Comparison of ENCODE assay signal across 19 mouse cellular contexts in genomic region chr9:102261511-102261910, GRCm38 (mm10).
DNase-seq lines count a peak whose midpoint lies in the region; ATAC-seq and TF ChIP-seq lines count a peak whose summit lies in the region.
"Had no signal": no experiment of that assay in that cellular context is flagged by ENCODE, and none has a peak within 500 bp of the region (broad histone marks: within the 10 kb centered on the region; RNA-seq: fewer than 3 reads in every experiment).

No protein-coding gene starts in this region.

- TF ChIP-seq CTCF in midbrain, postnatal 0 days (IDR thresholded peaks at IDR 0.05): no peak

- 14% methylated on average over 9 of the region's 9 CpGs for WGBS in midbrain, embryonic 10.5 days
- WGBS in midbrain, postnatal 0 days: 10% methylated on average over 9 of the region's 9 CpGs
- WGBS in hindbrain, embryonic 11.5 days: 12% methylated on average over 9 of the region's 9 CpGs
- 4% methylated on average over 9 of the region's 9 CpGs for WGBS in midbrain, embryonic 13.5 days

- H3K4me3 ChIP-seq in midbrain, embryonic 10.5 days: peak overlapping the region; percentile 16; the same call in 1 of the 2 replicates
- H3K4me3 ChIP-seq in midbrain, postnatal 0 days (ENCODE audit: low read depth, low read length): no peak overlapping the region
- H3K4me3 ChIP-seq in hindbrain, embryonic 11.5 days (ENCODE audit: low read depth, low read length): no peak overlapping the region
- H3K4me3 ChIP-seq in midbrain, embryonic 13.5 days (replicated peaks): no peak overlapping the region

- no peak overlapping the region for H3K4me2 ChIP-seq in midbrain, postnatal 0 days (ENCODE audit: low read depth, low read length, poor library complexity, severe bottlenecking)
- 0 out of 2 replicates have a peak overlapping the region, but pooled peaks have one; percentile 2 for H3K4me2 ChIP-seq in hindbrain, embryonic 11.5 days (replicated peaks; ENCODE audit: low read depth, low read length)
- peak overlapping the region; percentile 25 for H3K4me2 ChIP-seq in midbrain, embryonic 13.5 days (replicated peaks)

- no peak overlapping the region for H3K9ac ChIP-seq in midbrain, postnatal 0 days (replicated peaks; ENCODE audit: low read length, poor library complexity, severe bottlenecking)
- H3K9ac ChIP-seq in hindbrain, embryonic 11.5 days (ENCODE audit: low read depth, low read length): no peak overlapping the region
- H3K9ac ChIP-seq in midbrain, embryonic 13.5 days (replicated peaks): no peak overlapping the region

- intact Hi-C loops in heart, postnatal 25 days (cut with DNase I): loop anchor here (10.0 kb wide), 1 partner anchor 587 kb away; no protein-coding TSS in a partner anchor

- peak overlapping the region; percentile 79 for H3K27ac ChIP-seq in midbrain, embryonic 10.5 days (replicated peaks)
- no peak overlapping the region for H3K27ac ChIP-seq in midbrain, postnatal 0 days (ENCODE audit: low read depth, low read length)
- H3K27ac ChIP-seq in hindbrain, embryonic 11.5 days (ENCODE audit: low read depth, low read length): 0 out of 2 replicates have a peak overlapping the region, but pooled peaks have one; percentile 48
- peak overlapping the region; percentile 71 for H3K27ac ChIP-seq in midbrain, embryonic 13.5 days

- H3K36me3 ChIP-seq in midbrain, embryonic 10.5 days: no peaks in the 10 kb centered on the region
- no peaks in the 10 kb centered on the region for H3K36me3 ChIP-seq in midbrain, postnatal 0 days (ENCODE audit: insufficient read depth, low read length)
- no peaks in the 10 kb centered on the region for H3K36me3 ChIP-seq in hindbrain, embryonic 11.5 days (ENCODE audit: control insufficient read depth, insufficient read depth, low read length)
- H3K36me3 ChIP-seq in midbrain, embryonic 13.5 days: no peaks in the 10 kb centered on the region

- DNase-seq in midbrain, embryonic 10.5 days (ENCODE audit: low spot score): peak; percentile 39
- DNase-seq in midbrain, postnatal 0 days (ENCODE audit: low spot score): no peak
- peak; percentile 41 for DNase-seq in hindbrain, embryonic 11.5 days (ENCODE audit: low spot score)
- no peak for DNase-seq in testis, postnatal 10 days (ENCODE audit: low spot score)
- DNase-seq in lung, postnatal 25 days (ENCODE audit: low spot score): no peak
- DNase-seq in heart, postnatal 25 days (ENCODE audit: low spot score): no peak
- DNase-seq in kidney, adult 18-20 months: no peak
- DNase-seq: cerebellum, adult 11 months; cerebellum, postnatal 25 days; gastrocnemius, postnatal 14 days; kidney, postnatal 14 days; layer of hippocampus, adult 9-11 months; liver; lung, adult 18-20 months; right cerebral cortex, postnatal 25 days; thymus, adult 18-20 months had no signal

- H3K9me3 ChIP-seq in midbrain, embryonic 10.5 days (replicated peaks): no peaks in the 10 kb centered on the region
- H3K9me3 ChIP-seq in midbrain, postnatal 0 days (ENCODE audit: low read length): no peaks in the 10 kb centered on the region
- no peaks in the 10 kb centered on the region for H3K9me3 ChIP-seq in hindbrain, embryonic 11.5 days (ENCODE audit: control insufficient read depth, low read length)
- no peaks in the 10 kb centered on the region for H3K9me3 ChIP-seq in midbrain, embryonic 13.5 days

- peaks cover 75% of the 10 kb centered on the region for H3K27me3 ChIP-seq in midbrain, embryonic 10.5 days (ENCODE audit: low read depth, poor library complexity, severe bottlenecking)
- no peaks in the 10 kb centered on the region for H3K27me3 ChIP-seq in midbrain, postnatal 0 days (ENCODE audit: insufficient read depth, low read length)
- peaks cover 8% of the 10 kb centered on the region for H3K27me3 ChIP-seq in hindbrain, embryonic 11.5 days (ENCODE audit: control insufficient read depth, insufficient read depth, low read length)
- H3K27me3 ChIP-seq in midbrain, embryonic 13.5 days: peaks cover 29% of the 10 kb centered on the region
- H3K27me3 ChIP-seq: Patski had no signal

- no peak for ATAC-seq in midbrain, postnatal 0 days (ENCODE audit: low FRiP score)
- ATAC-seq in hindbrain, embryonic 11.5 days (ENCODE audit: low FRiP score): peak; percentile 77
- peak; percentile 72 for ATAC-seq in midbrain, embryonic 13.5 days
- ATAC-seq: intestine, postnatal 0 days; Patski had no signal

- H3K4me1 ChIP-seq in midbrain, embryonic 10.5 days: peaks cover 55% of the 10 kb centered on the region
- peaks cover 8% of the 10 kb centered on the region for H3K4me1 ChIP-seq in midbrain, postnatal 0 days (ENCODE audit: insufficient read depth, low read length)
- peaks cover 2% of the 10 kb centered on the region; the same call in 1 of the 2 replicates for H3K4me1 ChIP-seq in hindbrain, embryonic 11.5 days (replicated peaks; ENCODE audit: control insufficient read depth, insufficient read depth, low read length)
- peaks cover 65% of the 10 kb centered on the region for H3K4me1 ChIP-seq in midbrain, embryonic 13.5 days (replicated peaks)

Comparison
In these comparisons a context has a peak if more than half of its experiments do, and no peak if none do; other contexts are left out.
1. DNase-seq: peak in midbrain, embryonic 10.5 days (single experiment) and hindbrain, embryonic 11.5 days (single experiment); none in midbrain, postnatal 0 days (single experiment), testis, postnatal 10 days (single experiment), lung, postnatal 25 days (single experiment), heart, postnatal 25 days (single experiment) and kidney, adult 18-20 months (single experiment).